Mouse (Mus musculus): ENCODE results near the gene Ptms. TPM values are rescaled to one million over a fixed set of nuclear protein-coding genes. Genes with fewer than 3 reads are reported as not detected.

Ptms gene
- polyA plus RNA-seq, 1 experiment from 2014 or later: 260 TPM

- no peak for DNase-seq (ENCODE audit: low spot score)
- Histone ChIP-seq H3K36me3 (ENCODE audit: control insufficient read depth, insufficient read depth, low read length) (no peaks in the 10 kb centered on the region), H3K9me3 (ENCODE audit: control insufficient read depth, low read length) (no peaks in the 10 kb centered on the region), H3K4me2 (replicated peaks; ENCODE audit: low read depth) (no peak overlapping the region), H3K27me3 (ENCODE audit: control insufficient read depth, insufficient read depth, low read length) (no peaks in the 10 kb centered on the region), H3K4me1 (replicated peaks; ENCODE audit: control insufficient read depth, insufficient read depth) (no peaks in the 10 kb centered on the region), H3K4me3 (ENCODE audit: low read depth, low read length) (no peak overlapping the region), H3K27ac (replicated peaks) (no peak overlapping the region), H3K9ac (ENCODE audit: low read length) (no peak overlapping the region)
- no peak for ATAC-seq (ENCODE audit: low FRiP score, low TSS enrichment)
- TF ChIP-seq CTCF (IDR thresholded peaks at IDR 0.05; ENCODE audit: low read depth): no peak
- TF ChIP-seq EP300 (optimal IDR thresholded peaks at IDR 0.05): no peak
- 85% methylated on average over 8 of the region's 8 CpGs for WGBS
Measured at GRCm38 (mm10) chr6:124885956-124886381, 33.9 kb downstream of the Ptms start.

DNA sequence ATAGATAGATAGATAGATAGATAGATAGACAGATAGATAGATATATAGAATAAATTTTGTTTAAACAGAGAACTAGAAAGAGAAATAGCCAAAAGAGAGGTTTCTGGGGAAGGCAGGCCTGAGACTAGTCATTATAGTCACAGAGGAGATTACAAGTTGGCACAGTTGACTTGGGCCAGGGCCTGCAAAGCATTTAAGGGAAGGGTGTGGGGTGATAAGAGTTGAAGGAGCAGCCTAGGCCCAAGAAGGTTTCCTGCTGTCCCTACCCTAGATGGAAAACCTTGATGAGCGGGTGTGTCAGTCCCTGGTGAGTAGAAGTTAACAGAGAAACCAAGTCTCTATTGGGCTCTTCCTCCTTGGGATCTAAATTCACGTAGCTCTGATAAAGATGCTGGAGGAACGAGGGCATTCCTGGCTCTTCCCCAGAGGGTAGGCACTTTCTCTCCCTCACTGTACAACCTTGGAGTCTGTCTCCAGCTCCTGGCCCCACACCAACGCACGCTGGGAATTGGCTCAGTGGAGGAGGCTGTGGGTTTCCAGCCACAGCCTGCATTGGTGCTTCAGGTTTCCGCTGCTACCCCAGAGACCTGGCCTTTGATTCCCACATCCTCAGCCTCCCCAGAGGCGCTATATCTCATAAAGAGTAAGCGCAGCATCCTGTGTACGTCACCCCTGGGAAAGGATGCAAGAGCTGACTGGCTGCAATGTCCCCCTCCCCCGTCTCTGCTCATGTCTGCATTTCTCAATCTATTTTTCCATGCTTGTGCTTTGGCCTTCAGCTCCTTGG is 35.0 kb downstream of the Ptms start:
- Histone ChIP-seq H3K9me3 (ENCODE audit: control insufficient read depth, low read length) (no peaks in the 10 kb centered on the region), H3K27ac (replicated peaks) (no peak overlapping the region), H3K27me3 (ENCODE audit: control insufficient read depth, insufficient read depth, low read length) (no peaks in the 10 kb centered on the region), H3K36me3 (ENCODE audit: control insufficient read depth, insufficient read depth, low read length) (no peaks in the 10 kb centered on the region), H3K4me2 (replicated peaks; ENCODE audit: low read depth) (no peak overlapping the region), H3K9ac (ENCODE audit: low read length) (no peak overlapping the region), H3K4me3 (ENCODE audit: low read depth, low read length) (no peak overlapping the region), H3K4me1 (replicated peaks; ENCODE audit: control insufficient read depth, insufficient read depth) (no peaks in the 10 kb centered on the region)
- DNase-seq (ENCODE audit: low spot score) (no peak), ATAC-seq (ENCODE audit: low FRiP score, low TSS enrichment) (no peak)
- WGBS: 75% methylated on average over 10 of the region's 10 CpGs
- TF ChIP-seq CTCF (IDR thresholded peaks at IDR 0.05; ENCODE audit: low read depth): no peak
- TF ChIP-seq EP300 (optimal IDR thresholded peaks at IDR 0.05): no peak

GRCm38 (mm10) chr6:124883351-124883750 is 36.6 kb downstream of the Ptms start:
- H3K4me2 ChIP-seq (replicated peaks; ENCODE audit: low read depth): no peak overlapping the region
- H3K36me3 ChIP-seq (ENCODE audit: control insufficient read depth, insufficient read depth, low read length): no peaks in the 10 kb centered on the region
- no peak overlapping the region for H3K27ac ChIP-seq (replicated peaks)
- TF ChIP-seq EP300 (optimal IDR thresholded peaks at IDR 0.05) (no peak), CTCF (IDR thresholded peaks at IDR 0.05; ENCODE audit: low read depth) (no peak)
- no peak overlapping the region for H3K4me3 ChIP-seq (ENCODE audit: low read depth, low read length)
- no peaks in the 10 kb centered on the region for H3K27me3 ChIP-seq (ENCODE audit: control insufficient read depth, insufficient read depth, low read length)
- ATAC-seq (ENCODE audit: low FRiP score, low TSS enrichment) (no peak), DNase-seq (ENCODE audit: low spot score) (no peak)
- H3K9me3 ChIP-seq (ENCODE audit: control insufficient read depth, low read length): no peaks in the 10 kb centered on the region
- no peaks in the 10 kb centered on the region for H3K4me1 ChIP-seq (replicated peaks; ENCODE audit: control insufficient read depth, insufficient read depth)
- no peak overlapping the region for H3K9ac ChIP-seq (ENCODE audit: low read length)
- WGBS: 77% methylated on average over 10 of the region's 10 CpGs

DNA sequence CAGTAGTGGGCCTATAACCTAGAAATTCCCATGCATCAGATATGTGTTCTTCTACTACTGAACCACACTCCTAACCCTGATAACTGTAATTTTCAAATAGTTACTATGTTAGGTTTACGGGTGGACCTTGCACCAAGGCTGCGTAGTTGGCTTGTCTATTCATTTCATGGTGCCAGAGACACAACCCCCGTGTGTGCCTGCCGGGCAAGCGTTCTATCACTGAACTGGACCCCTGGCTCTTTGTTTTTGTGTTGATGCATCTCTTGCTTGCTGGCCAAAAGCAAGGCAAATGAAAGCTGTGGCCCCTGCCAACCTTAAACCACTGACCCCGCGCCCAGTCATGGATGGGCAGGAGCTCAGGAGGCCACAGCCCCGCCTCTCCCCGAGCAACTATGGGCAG is 38.1 kb downstream of the Ptms start:
- Histone ChIP-seq H3K4me1 (replicated peaks; ENCODE audit: control insufficient read depth, insufficient read depth) (no peaks in the 10 kb centered on the region), H3K4me2 (replicated peaks; ENCODE audit: low read depth) (no peak overlapping the region), H3K4me3 (ENCODE audit: low read depth, low read length) (no peak overlapping the region), H3K36me3 (ENCODE audit: control insufficient read depth, insufficient read depth, low read length) (no peaks in the 10 kb centered on the region), H3K9ac (ENCODE audit: low read length) (no peak overlapping the region), H3K27ac (replicated peaks) (no peak overlapping the region), H3K9me3 (ENCODE audit: control insufficient read depth, low read length) (no peaks in the 10 kb centered on the region), H3K27me3 (ENCODE audit: control insufficient read depth, insufficient read depth, low read length) (no peaks in the 10 kb centered on the region)
- WGBS: 84% methylated on average over 9 of the region's 9 CpGs
- DNase-seq (ENCODE audit: low spot score): no peak
- no peak for ATAC-seq (ENCODE audit: low FRiP score, low TSS enrichment)
- no peak for TF ChIP-seq CTCF (IDR thresholded peaks at IDR 0.05; ENCODE audit: low read depth)
- TF ChIP-seq EP300 (optimal IDR thresholded peaks at IDR 0.05): no peak

- H3K9ac ChIP-seq (ENCODE audit: low read length): no peak overlapping the region
- TF ChIP-seq CTCF (IDR thresholded peaks at IDR 0.05; ENCODE audit: low read depth) (no peak), EP300 (optimal IDR thresholded peaks at IDR 0.05) (no peak)
- no peaks in the 10 kb centered on the region for H3K27me3 ChIP-seq (ENCODE audit: control insufficient read depth, insufficient read depth, low read length)
- DNase-seq (ENCODE audit: low spot score) (no peak), ATAC-seq (ENCODE audit: low FRiP score, low TSS enrichment) (no peak)
- H3K9me3 ChIP-seq (ENCODE audit: control insufficient read depth, low read length): no peaks in the 10 kb centered on the region
- no peak overlapping the region for H3K4me2 ChIP-seq (replicated peaks; ENCODE audit: low read depth)
- no peak overlapping the region for H3K4me3 ChIP-seq (ENCODE audit: low read depth, low read length)
- H3K27ac ChIP-seq (replicated peaks): no peak overlapping the region
- H3K4me1 ChIP-seq (replicated peaks; ENCODE audit: control insufficient read depth, insufficient read depth): no peaks in the 10 kb centered on the region
- no peaks in the 10 kb centered on the region for H3K36me3 ChIP-seq (ENCODE audit: control insufficient read depth, insufficient read depth, low read length)
- 43% methylated on average over 6 of the region's 6 CpGs for WGBS
Measured at GRCm38 (mm10) chr6:124879390-124879789, 40.5 kb downstream of the Ptms start.

DNA sequence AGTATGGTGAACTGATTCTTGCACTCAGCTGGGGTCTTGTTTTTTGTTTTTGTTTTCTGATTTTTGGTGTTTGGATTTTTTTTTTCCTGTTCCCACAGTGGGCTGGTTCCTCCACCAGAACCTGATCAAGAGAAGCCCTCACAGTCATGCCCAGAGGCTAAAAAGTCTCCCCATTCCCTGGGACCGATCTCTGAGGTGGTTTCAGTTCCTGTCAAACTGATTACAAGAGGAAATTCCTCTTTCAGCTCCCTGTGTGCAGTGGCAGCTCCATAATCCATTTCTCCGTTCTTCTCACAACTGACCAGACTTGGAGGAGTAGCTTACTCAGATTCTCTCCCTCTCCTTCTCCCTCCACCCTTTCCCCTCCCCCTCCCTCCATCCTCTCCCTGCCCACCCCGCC is 45.6 kb downstream of the Ptms start:
- DNase-seq (ENCODE audit: low spot score) (no peak), ATAC-seq (ENCODE audit: low FRiP score, low TSS enrichment) (no peak)
- no peak for TF ChIP-seq EP300 (optimal IDR thresholded peaks at IDR 0.05)
- TF ChIP-seq CTCF (IDR thresholded peaks at IDR 0.05; ENCODE audit: low read depth): no peak
- Histone ChIP-seq H3K27me3 (ENCODE audit: control insufficient read depth, insufficient read depth, low read length) (no peaks in the 10 kb centered on the region), H3K9ac (ENCODE audit: low read length) (no peak overlapping the region), H3K4me3 (ENCODE audit: low read depth, low read length) (no peak overlapping the region), H3K4me2 (replicated peaks; ENCODE audit: low read depth) (no peak overlapping the region), H3K9me3 (ENCODE audit: control insufficient read depth, low read length) (no peaks in the 10 kb centered on the region), H3K27ac (replicated peaks) (no peak overlapping the region), H3K4me1 (replicated peaks; ENCODE audit: control insufficient read depth, insufficient read depth) (no peaks in the 10 kb centered on the region), H3K36me3 (ENCODE audit: control insufficient read depth, insufficient read depth, low read length) (no peaks in the 10 kb centered on the region)
- WGBS: 39% methylated on average over 3 of the region's 3 CpGs
